Mouse (Mus musculus) urinary bladder, postnatal 4 days (tissue): ENCODE results near the gene Pknox1.

ENCODE experiments used
- DNase-seq, 2 experiments: peaks; one replicate each; pipeline ENCODE4 v3.0.0; 2021 to 2022; ENCODE audit warnings: low spot score in 2 of 2

The Pknox1 gene

GRCm38 (mm10) chr17:31652152-31652551, 87.6 kb downstream of the Pknox1 start:
- DNase-seq: no peak

DNA sequence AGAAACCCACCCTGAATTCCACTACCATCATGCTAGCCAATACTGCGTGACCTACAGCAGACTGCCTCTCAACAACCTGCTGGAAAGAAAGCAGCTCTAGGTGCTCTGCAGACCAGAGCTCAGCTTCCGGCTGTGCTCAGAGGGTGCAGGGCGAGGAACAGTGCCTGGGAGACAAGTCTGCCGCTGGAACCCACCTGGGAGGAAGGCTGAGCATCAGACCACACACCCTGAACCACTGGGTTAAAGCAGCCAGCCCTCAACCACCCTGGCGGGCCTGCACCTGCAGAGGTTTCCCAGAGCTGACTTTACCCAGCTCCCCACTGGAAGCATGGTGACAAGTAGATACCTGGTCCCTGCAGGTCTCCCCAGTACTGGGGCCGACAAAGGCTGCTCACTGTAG, 88.7 kb downstream of the Pknox1 start:
- DNase-seq: no peak

GRCm38 (mm10) chr17:31655366-31655765, 90.8 kb downstream of the Pknox1 start:
- no peak for DNase-seq

- no peak for DNase-seq
Observed at GRCm38 (mm10) chr17:31656682-31657081, 92.1 kb downstream of the Pknox1 start.
